Mouse (Mus musculus): ENCODE measurements around the gene Atox1.

Gene Atox1

DNA sequence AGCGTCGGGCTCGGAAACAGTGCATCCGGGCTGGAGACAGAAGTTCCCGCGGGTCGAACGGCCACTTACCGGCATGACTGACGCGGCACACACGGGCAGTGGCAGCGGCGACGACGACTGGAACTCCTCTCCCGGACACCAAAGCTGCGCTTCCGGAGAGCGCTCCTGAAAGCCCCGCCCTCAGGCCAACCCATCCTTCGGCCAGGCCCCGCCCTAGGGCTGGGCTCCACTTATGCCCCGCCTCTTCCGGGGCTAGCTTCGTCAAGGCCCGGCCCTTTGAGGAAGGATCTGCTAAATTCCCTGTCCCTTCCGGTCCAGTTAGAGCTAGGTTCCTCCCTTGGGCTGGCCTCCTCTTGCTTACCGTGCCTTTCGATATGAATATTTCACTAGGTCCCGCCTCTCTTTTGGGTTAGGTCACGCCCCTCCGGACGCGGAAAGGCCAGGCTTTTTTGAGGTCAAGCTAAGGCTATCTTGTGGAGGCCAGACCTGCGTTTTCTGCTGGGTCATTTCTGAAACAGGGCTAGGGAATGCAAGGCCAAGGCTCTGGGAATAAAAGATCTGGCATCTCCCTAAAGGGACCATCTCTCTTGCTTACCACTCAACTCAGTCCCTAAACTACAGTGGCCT lies at the start of gene Atox1:
Gene Atox1, minus strand, starts transcription at position 221 of the 627 bp plus-strand sequence.
- peak; percentile 84 to 89 for DNase-seq (ENCODE audit: low spot score in 2 of 2)

- no peak for DNase-seq (ENCODE audit: low spot score in 2 of 2)
Measured at GRCm38 (mm10) chr11:55505485-55505884, 44.4 kb upstream of the Atox1 start.

DNA sequence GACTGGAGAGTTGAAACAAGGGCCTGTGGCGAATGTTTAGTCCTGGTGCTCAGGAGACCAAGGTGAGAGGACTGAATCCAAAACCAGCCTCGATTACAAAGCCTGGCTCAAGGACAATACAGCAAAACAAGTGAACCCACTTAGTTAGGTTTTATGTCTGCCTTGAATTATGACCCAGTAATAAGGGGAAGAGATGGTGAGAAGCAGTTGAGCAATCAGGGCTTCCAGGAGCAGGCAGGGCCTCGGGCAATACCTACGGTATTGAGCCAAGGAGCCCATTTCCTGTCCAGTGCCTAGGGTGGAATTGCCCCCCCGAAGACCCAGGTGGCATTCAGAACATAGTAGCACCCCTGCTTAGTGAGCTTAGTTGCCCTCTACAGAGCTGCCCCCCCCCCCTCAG lies 41.8 kb upstream of the Atox1 start:
- DNase-seq (ENCODE audit: low spot score in 2 of 2) = no peak

- DNase-seq (ENCODE audit: low spot score in 2 of 2) = no peak
Measured at GRCm38 (mm10) chr11:55501955-55502531, 41.0 kb upstream of the Atox1 start.

GRCm38 (mm10) chr11:55497885-55498284 lies 36.8 kb upstream of the Atox1 start:
- DNase-seq (ENCODE audit: low spot score in 2 of 2) = no peak

- no peak for DNase-seq (ENCODE audit: low spot score in 2 of 2)
Measured at GRCm38 (mm10) chr11:55496158-55496557, 35.1 kb upstream of the Atox1 start.

GRCm38 (mm10) chr11:55485443-55485842 lies 24.4 kb upstream of the Atox1 start:
- DNase-seq (ENCODE audit: low spot score in 2 of 2) = no peak

GRCm38 (mm10) chr11:55473219-55473618 lies 12.2 kb upstream of the Atox1 start:
- DNase-seq (ENCODE audit: low spot score in 2 of 2) = no peak

DNA sequence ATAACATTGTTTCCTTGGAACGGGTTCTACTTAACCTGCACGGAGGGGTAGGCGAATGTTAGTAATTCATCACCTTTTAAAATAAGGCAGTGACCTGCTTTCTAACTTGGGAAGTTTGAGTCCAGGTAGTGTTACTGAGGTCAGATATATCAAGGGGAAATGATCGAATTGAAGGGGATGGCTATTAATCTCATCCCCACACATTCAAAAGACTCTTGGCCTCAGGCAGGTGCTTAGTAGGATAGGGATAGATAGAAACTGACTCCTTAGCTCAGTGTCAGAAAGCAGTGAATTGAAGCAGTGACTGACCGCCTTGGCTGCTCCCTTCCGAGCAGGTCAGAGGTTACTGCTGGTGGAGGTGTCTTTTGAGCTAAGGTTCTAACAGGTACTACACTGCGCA lies 10.4 kb upstream of the Atox1 start:
- DNase-seq (ENCODE audit: low spot score in 2 of 2) = no peak

DNA sequence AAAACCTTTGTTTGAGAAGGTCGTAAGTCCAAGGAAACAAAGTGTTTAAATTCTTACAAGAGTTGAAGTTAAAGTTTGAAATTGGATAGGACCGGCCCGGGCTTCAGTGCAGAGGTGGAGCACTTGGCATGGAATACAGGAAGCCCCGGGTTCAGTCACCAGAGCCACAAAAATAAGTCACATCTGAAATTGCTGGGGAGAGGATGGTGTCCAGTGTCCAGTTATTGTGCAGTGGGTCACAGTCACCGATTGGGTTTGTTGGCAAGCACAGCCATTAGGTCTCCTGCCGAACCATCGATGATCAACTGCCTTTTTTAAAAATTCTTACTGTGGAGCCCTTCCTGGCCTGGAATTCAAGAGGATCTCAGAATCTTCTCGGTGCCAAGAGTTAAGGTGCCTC lies 9.7 kb upstream of the Atox1 start:
- DNase-seq (ENCODE audit: low spot score in 2 of 2) = no peak

GRCm38 (mm10) chr11:55469923-55470691 lies 9.1 kb upstream of the Atox1 start:
- DNase-seq (ENCODE audit: low spot score in 2 of 2) = no peak

DNA sequence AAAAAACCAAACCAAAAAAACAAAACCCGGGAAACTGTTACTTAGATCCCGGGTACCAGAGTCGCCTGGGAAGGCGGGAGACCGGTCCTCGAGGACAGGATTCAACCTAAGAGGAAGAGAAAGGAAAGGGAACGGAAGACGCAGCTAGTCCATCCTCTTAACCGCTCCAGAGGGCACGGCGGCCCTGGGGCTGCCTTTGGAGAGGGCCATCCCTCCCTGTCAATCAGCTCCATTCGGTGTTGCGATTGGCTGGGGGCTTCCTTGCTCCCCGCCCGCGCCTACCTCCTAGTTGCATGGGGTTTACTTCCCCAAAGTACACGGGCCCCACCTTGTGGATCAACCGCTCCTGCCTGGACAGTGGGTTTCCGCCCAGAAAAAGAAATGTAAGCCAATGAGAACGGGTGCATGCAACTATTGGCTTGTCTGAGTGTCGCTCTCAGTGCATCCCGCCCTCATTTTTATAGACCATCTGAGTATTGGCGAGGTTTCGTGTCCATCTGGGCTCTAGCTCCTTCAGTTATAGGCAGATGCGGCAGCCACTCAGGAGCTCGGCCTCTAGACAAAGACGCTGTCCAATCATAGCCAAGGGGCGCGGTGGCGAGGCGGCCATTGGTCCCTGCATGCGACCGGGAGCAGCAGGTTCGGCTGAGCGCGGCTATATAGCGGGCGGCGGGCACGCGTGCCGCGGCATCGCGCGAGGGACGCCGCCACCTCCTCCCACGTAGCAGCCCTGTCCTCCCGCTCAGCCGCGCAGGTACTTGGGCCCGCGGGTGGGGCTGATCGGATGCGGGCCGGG lies 8.2 kb upstream of the Atox1 start, which contains the start of gene G3bp1:
Gene G3bp1, plus strand, starts transcription at position 638 of the 796 bp plus-strand sequence.
- peak; percentile 96 to 99 for DNase-seq (ENCODE audit: low spot score in 2 of 2)

GRCm38 (mm10) chr11:55468611-55469047 lies 7.6 kb upstream of the Atox1 start:
- no peak for DNase-seq (ENCODE audit: low spot score in 2 of 2)

DNA sequence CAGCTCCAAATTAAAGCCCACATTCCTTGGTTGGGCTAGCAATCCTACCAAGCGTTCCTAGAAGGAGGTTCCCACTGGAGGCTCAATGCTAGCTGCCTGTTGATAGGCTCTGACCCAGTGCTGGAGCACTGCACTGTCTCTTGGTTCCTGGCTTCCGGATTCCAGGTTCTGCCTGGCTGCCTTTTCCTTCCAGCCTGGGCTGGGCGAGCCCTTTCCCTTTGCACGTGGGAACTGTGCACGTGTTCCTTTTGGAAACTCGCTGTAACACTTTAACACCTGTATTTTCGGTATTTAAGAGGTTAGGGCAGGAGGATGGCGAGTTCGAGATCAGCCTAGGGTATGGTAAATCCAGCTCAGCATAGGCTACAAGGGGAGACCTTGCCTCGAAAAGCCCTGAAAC lies 7.0 kb upstream of the Atox1 start:
- DNase-seq (ENCODE audit: low spot score in 2 of 2) = no peak

GRCm38 (mm10) chr11:55465177-55465576 lies 4.1 kb upstream of the Atox1 start:
- no peak for DNase-seq (ENCODE audit: low spot score in 2 of 2)

DNA sequence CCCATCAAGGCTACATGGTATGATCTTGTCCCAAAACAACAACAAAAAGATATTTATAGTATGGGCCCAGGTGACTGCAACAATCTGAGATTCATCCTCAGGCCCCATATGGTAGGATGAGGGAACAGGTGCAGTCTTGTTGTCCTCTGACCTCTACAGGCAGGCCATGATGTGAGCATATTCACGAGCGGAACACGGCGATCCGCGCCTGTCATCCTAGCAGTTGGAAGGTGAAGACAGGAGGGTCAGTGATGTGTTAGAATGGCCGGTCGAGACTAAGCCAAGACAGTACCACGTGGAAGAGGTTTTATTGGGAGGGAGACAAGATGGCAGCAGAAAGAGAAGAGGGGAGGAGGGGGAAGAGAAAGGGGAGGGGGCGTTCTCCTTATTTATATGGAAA lies 3.7 kb upstream of the Atox1 start:
- no peak for DNase-seq (ENCODE audit: low spot score in 2 of 2)

DNA sequence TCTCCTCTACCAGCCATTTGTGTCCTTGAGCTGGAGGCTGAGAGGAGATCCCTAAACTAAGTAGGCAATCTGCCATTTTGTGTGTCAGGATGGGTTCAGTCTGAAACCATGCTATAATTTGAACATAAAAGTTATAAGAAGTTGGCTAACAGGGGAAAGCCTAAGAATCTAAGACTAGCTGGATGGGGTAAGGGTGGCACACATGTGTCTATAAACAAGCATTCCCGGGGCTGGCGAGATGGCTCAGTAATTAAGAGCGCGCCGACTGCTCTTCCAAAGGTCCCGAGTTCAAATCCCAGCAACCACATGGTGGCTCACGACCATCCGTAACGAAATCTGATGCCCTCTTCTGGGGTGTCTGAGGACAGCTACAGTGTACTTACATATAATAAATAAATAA lies 1.1 kb upstream of the Atox1 start:
- no peak for DNase-seq (ENCODE audit: low spot score in 2 of 2)

GRCm38 (mm10) chr11:55460559-55461018 lies 450 bp downstream of the Atox1 start:
- DNase-seq (ENCODE audit: low spot score in 2 of 2) = no peak

GRCm38 (mm10) chr11:55459850-55460558 lies 1.0 kb downstream of the Atox1 start:
- no peak for DNase-seq (ENCODE audit: low spot score in 2 of 2)

DNA sequence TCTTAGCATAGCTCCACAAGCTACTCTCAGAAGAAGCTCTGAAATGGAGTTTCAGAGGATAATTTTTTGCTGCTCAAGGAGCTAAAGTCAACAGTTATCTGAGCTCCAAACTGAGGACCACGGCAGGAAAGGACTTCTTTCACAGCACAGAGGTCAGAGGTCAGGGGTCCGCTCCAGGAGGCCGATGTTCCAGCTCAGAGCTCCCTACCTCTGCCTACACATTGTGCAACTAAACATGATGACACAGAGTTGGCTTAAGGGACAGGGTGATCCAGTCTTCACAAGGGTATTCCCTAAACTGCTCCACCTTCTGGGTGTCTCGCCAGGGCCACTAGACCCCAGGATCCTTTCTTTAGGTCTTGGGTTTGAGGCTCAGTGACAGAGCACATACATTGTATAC lies 2.5 kb downstream of the Atox1 start:
- DNase-seq (ENCODE audit: low spot score in 2 of 2) = no peak

DNA sequence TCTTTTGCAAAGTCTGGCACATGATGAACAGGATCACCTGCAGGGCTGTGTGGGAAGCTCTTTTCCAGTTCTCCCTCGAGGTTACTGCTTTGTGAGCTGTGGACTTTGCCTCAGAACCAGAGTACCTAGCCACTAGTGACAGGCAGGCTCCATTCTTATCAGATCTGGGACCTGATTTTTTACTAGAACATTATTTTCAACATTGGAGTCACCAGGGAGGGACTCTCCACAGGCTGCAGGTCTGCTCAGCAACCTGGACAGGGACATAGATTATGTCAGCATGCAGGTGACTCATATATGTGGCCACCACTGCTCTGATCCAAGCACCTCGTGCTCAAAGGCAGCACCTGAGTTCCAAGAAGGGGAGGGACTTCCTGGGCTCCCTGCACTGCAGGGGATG lies 5.9 kb downstream of the Atox1 start:
- DNase-seq (ENCODE audit: low spot score in 2 of 2) = no peak

All from cerebellum, postnatal 4 days (tissue).